ENCODE assay signal across 24 mouse cellular contexts in the genomic region with DNA sequence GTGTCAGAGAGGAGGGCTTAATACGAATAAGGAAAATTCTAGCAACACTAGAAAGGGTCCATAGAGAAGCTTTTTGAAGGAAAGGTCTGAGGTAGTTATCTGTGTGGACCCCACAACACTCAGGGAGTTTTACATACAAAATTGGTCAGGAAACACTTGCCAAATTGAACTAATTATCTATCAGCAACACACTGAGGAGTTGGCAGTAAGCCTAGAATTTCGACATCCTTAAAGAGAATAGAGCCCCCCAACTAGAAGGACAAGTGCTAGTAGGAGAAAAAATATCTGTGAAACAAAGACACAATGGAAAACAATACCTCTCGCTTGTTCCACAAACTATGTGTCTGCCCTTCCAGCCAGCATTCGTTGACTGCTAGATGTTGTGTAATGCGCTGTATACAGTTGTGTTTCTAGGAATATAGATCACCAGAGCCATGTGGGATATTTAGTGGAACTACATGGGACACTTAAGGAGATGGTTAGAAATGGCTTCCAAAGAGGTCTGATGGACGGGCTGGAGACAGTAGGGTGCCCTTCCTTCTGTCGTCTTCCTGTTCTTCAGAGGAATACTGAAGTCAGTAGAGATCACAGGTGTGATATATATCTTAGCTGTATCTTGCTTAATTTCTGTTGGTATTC.
DNase-seq lines count a peak whose midpoint lies in the region; ATAC-seq and TF ChIP-seq lines count a peak whose summit lies in the region.
"Had no signal": no experiment of that assay in that cellular context is flagged by ENCODE, and none has a peak within 500 bp of the region (broad histone marks: within the 10 kb centered on the region; RNA-seq: fewer than 3 reads in every experiment).

No protein-coding gene starts in this region.

- no peak overlapping the region for H3K9ac ChIP-seq in forebrain, postnatal 0 days
- H3K9ac ChIP-seq in forebrain, embryonic 12.5 days, result no peak overlapping the region
- H3K9ac ChIP-seq in midbrain, postnatal 0 days (replicated peaks; ENCODE audit: low read length, poor library complexity, severe bottlenecking), result no peak overlapping the region
- no peak overlapping the region for H3K9ac ChIP-seq in midbrain, embryonic 15.5 days
- no peak overlapping the region for H3K9ac ChIP-seq in lung, postnatal 0 days (replicated peaks; ENCODE audit: low read depth)
- H3K9ac ChIP-seq: embryonic facial prominence, embryonic 12.5 days; heart, embryonic 12.5 days; kidney, embryonic 15.5 days; lung, embryonic 14.5 days had no signal

- no peak for ATAC-seq in forebrain, postnatal 0 days
- ATAC-seq in forebrain, embryonic 12.5 days (ENCODE audit: low FRiP score), result no peak
- ATAC-seq in midbrain, postnatal 0 days (ENCODE audit: low FRiP score), result no peak
- no peak for ATAC-seq in midbrain, embryonic 15.5 days (replicated peaks)
- ATAC-seq in common myeloid progenitor, adult 5-6 weeks (replicated peaks; ENCODE audit: low read depth, poor library complexity, severe bottlenecking), result peak; percentile 84
- ATAC-seq in lung, postnatal 0 days, result no peak
- ATAC-seq: intestine, postnatal 0 days had no signal

- no peaks in the 10 kb centered on the region for H3K27me3 ChIP-seq in forebrain, postnatal 0 days (ENCODE audit: insufficient read depth, low read length)
- H3K27me3 ChIP-seq in forebrain, embryonic 12.5 days, result no peaks in the 10 kb centered on the region
- no peaks in the 10 kb centered on the region for H3K27me3 ChIP-seq in midbrain, postnatal 0 days (ENCODE audit: insufficient read depth, low read length)
- H3K27me3 ChIP-seq in midbrain, embryonic 15.5 days (replicated peaks), result no peaks in the 10 kb centered on the region
- H3K27me3 ChIP-seq in lung, postnatal 0 days (replicated peaks; ENCODE audit: insufficient read depth, low read length), result no peaks in the 10 kb centered on the region
- H3K27me3 ChIP-seq: embryonic facial prominence, embryonic 12.5 days; heart, embryonic 12.5 days; kidney, embryonic 15.5 days had no signal

- H3K4me3 ChIP-seq in forebrain, postnatal 0 days (ENCODE audit: low read depth, low read length), result no peak overlapping the region
- no peak overlapping the region for H3K4me3 ChIP-seq in forebrain, embryonic 12.5 days (replicated peaks)
- H3K4me3 ChIP-seq in midbrain, postnatal 0 days (ENCODE audit: low read depth, low read length), result no peak overlapping the region
- H3K4me3 ChIP-seq in midbrain, embryonic 15.5 days, result no peak overlapping the region
- no peak overlapping the region for H3K4me3 ChIP-seq in lung, postnatal 0 days (ENCODE audit: low read depth, low read length)
- H3K4me3 ChIP-seq: embryonic facial prominence, embryonic 12.5 days; erythroblast, embryonic 14.5 days; gastrocnemius, adult 2 months; heart, embryonic 12.5 days; hindbrain, embryonic 10.5 days; kidney, embryonic 15.5 days; midbrain, embryonic 10.5 days had no signal

- no peak for TF ChIP-seq CTCF in forebrain, postnatal 0 days (IDR thresholded peaks at IDR 0.05; ENCODE audit: low read depth)
- TF ChIP-seq CTCF in midbrain, postnatal 0 days (IDR thresholded peaks at IDR 0.05), result no peak
- no peak for TF ChIP-seq CTCF in lung, postnatal 0 days (IDR thresholded peaks at IDR 0.05)

- WGBS in forebrain, postnatal 0 days, result 56% methylated on average over 7 of the region's 7 CpGs
- 81% methylated on average over 7 of the region's 7 CpGs for WGBS in forebrain, embryonic 12.5 days
- 87% methylated on average over 7 of the region's 7 CpGs for WGBS in midbrain, postnatal 0 days
- 83% methylated on average over 7 of the region's 7 CpGs for WGBS in midbrain, embryonic 15.5 days
- WGBS in lung, postnatal 0 days, result 64% methylated on average over 7 of the region's 7 CpGs

- TF ChIP-seq EP300 in lung, postnatal 0 days (IDR thresholded peaks at IDR 0.05), result no peak

- H3K27ac ChIP-seq in forebrain, postnatal 0 days (ENCODE audit: low read depth, low read length), result no peak overlapping the region
- no peak overlapping the region for H3K27ac ChIP-seq in forebrain, embryonic 12.5 days
- no peak overlapping the region for H3K27ac ChIP-seq in midbrain, postnatal 0 days (ENCODE audit: low read depth, low read length)
- H3K27ac ChIP-seq in midbrain, embryonic 15.5 days, result no peak overlapping the region
- H3K27ac ChIP-seq in lung, postnatal 0 days (ENCODE audit: low read length), result no peak overlapping the region
- H3K27ac ChIP-seq: embryonic facial prominence, embryonic 12.5 days; gastrocnemius, adult 2 months; hindbrain, embryonic 10.5 days; kidney, embryonic 15.5 days; midbrain, embryonic 10.5 days had no signal

- no peaks in the 10 kb centered on the region for H3K4me1 ChIP-seq in forebrain, postnatal 0 days (ENCODE audit: insufficient read depth)
- no peaks in the 10 kb centered on the region for H3K4me1 ChIP-seq in forebrain, embryonic 12.5 days
- no peaks in the 10 kb centered on the region for H3K4me1 ChIP-seq in midbrain, postnatal 0 days (ENCODE audit: insufficient read depth, low read length)
- H3K4me1 ChIP-seq in midbrain, embryonic 15.5 days, result no peaks in the 10 kb centered on the region
- no peaks in the 10 kb centered on the region for H3K4me1 ChIP-seq in lung, postnatal 0 days (ENCODE audit: insufficient read depth, low read depth, low read length)
- H3K4me1 ChIP-seq: embryonic facial prominence, embryonic 12.5 days; heart, embryonic 12.5 days; hindbrain, embryonic 10.5 days; kidney, embryonic 15.5 days; midbrain, embryonic 10.5 days had no signal

- H3K36me3 ChIP-seq in forebrain, postnatal 0 days (ENCODE audit: insufficient read depth), result no peaks in the 10 kb centered on the region
- no peaks in the 10 kb centered on the region for H3K36me3 ChIP-seq in forebrain, embryonic 12.5 days (replicated peaks)
- no peaks in the 10 kb centered on the region for H3K36me3 ChIP-seq in midbrain, postnatal 0 days (ENCODE audit: insufficient read depth, low read length)
- no peaks in the 10 kb centered on the region for H3K36me3 ChIP-seq in midbrain, embryonic 15.5 days (replicated peaks)
- H3K36me3 ChIP-seq in lung, postnatal 0 days (ENCODE audit: insufficient read depth, low read length), result no peaks in the 10 kb centered on the region
- H3K36me3 ChIP-seq: embryonic facial prominence, embryonic 12.5 days; heart, embryonic 12.5 days; hindbrain, embryonic 10.5 days; kidney, embryonic 15.5 days; midbrain, embryonic 10.5 days had no signal

- no peaks in the 10 kb centered on the region for H3K9me3 ChIP-seq in forebrain, postnatal 0 days (ENCODE audit: low read length)
- no peaks in the 10 kb centered on the region for H3K9me3 ChIP-seq in forebrain, embryonic 12.5 days
- no peaks in the 10 kb centered on the region for H3K9me3 ChIP-seq in midbrain, postnatal 0 days (ENCODE audit: low read length)
- H3K9me3 ChIP-seq in midbrain, embryonic 15.5 days, result no peaks in the 10 kb centered on the region
- no peaks in the 10 kb centered on the region for H3K9me3 ChIP-seq in lung, postnatal 0 days (ENCODE audit: low read length)
- H3K9me3 ChIP-seq: embryonic facial prominence, embryonic 12.5 days; kidney, embryonic 15.5 days; midbrain, embryonic 10.5 days had no signal

- H3K4me2 ChIP-seq in forebrain, postnatal 0 days (ENCODE audit: low read depth), result no peak overlapping the region
- H3K4me2 ChIP-seq in forebrain, embryonic 12.5 days, result no peak overlapping the region
- H3K4me2 ChIP-seq in midbrain, postnatal 0 days (ENCODE audit: low read depth, low read length, poor library complexity, severe bottlenecking), result no peak overlapping the region
- H3K4me2 ChIP-seq in midbrain, embryonic 15.5 days, result no peak overlapping the region
- no peak overlapping the region for H3K4me2 ChIP-seq in lung, postnatal 0 days (replicated peaks; ENCODE audit: low read depth, low read length)
- H3K4me2 ChIP-seq: embryonic facial prominence, embryonic 12.5 days; heart, embryonic 12.5 days; kidney, embryonic 15.5 days; lung, embryonic 14.5 days had no signal

- DNase-seq in forebrain, postnatal 0 days, result peak; percentile 35
- peak; percentile 30 for DNase-seq in midbrain, postnatal 0 days (ENCODE audit: low spot score)
- DNase-seq in kidney, adult 9 months, result no peak
- no peak for DNase-seq in lung, postnatal 0 days (ENCODE audit: low spot score)
- DNase-seq: adrenal gland, postnatal 25 days; cerebellum, adult 11-12 months; cerebellum, postnatal 10 days; gastrocnemius, adult 2 months; heart, postnatal 10 days; kidney, postnatal 36 days; layer of hippocampus, postnatal 36 days; lung, embryonic 14.5 days; lung, postnatal 36 days; thymus, postnatal 14 days had no signal

Comparison
In these comparisons a context has a peak if more than half of its experiments do, and no peak if none do; other contexts are left out.
1. DNase-seq: peak in forebrain, postnatal 0 days (single experiment) and midbrain, postnatal 0 days (single experiment); none in kidney, adult 9 months (single experiment) and lung, postnatal 0 days (single experiment).